Mouse (Mus musculus) testis, postnatal 14 days (tissue): ENCODE measurements around the gene Olfr1330.
"Not testable (repeated sequence)": the region's sequence is repeated elsewhere in the genome, so short reads cannot be mapped to it uniquely, and the experiment has no call there.

Source experiments
- DNase-seq: peaks from one replicate; pipeline ENCODE4 v3.0.0; 2021; ENCODE audit warnings: low spot score

Olfr1330 gene

GRCm38 (mm10) chr4:118888297-118888696 is at the start of gene Olfr1330:
Olfr1330 (plus strand) TSS chr4:118888597.
- DNase-seq: no peak

GRCm38 (mm10) chr4:118861791-118862190 is 26.6 kb upstream of the Olfr1330 start:
- DNase-seq: no peak

- no peak for DNase-seq
Measured at GRCm38 (mm10) chr4:118862704-118863103, 25.7 kb upstream of the Olfr1330 start.

- DNase-seq: no peak
Measured at GRCm38 (mm10) chr4:118864349-118864748, 24.0 kb upstream of the Olfr1330 start, which contains the start of gene Olfr1331. Olfr1331 (plus strand) TSS chr4:118864649.

- no peak for DNase-seq
Measured at GRCm38 (mm10) chr4:118867566-118867965, 20.8 kb upstream of the Olfr1330 start.

GRCm38 (mm10) chr4:118901981-118902380 is 13.6 kb downstream of the Olfr1330 start:
- no peak for DNase-seq

GRCm38 (mm10) chr4:118917365-118917764 is 29.0 kb downstream of the Olfr1330 start, which contains the start of gene Olfr1329:
Olfr1329 (minus strand) TSS chr4:118917465.
- DNase-seq: not testable (repeated sequence)

- not testable (repeated sequence) for DNase-seq
Measured at GRCm38 (mm10) chr4:118931326-118931725, 42.9 kb downstream of the Olfr1330 start.

GRCm38 (mm10) chr4:118938512-118938911 is 50.1 kb downstream of the Olfr1330 start, which contains the start of gene Olfr1328:
Olfr1328 (minus strand) TSS chr4:118938612.
- no peak for DNase-seq
